Mouse (Mus musculus) left cerebral cortex, adult 2 months (tissue): Measurements from ENCODE around the gene Pnliprp1. TPM values are rescaled to one million over a fixed set of nuclear protein-coding genes. Genes with fewer than 3 reads are reported as not detected.

ENCODE experiments used
- DNase-seq, 2 experiments: peaks; one replicate each; pipeline ENCODE4 v3.0.0; 2021 to 2022; ENCODE audit warnings: low spot score in 2 of 2, mixed read lengths in 1 of 2; ENCODE audit errors: extremely low spot score in 1 of 2
- H3K27ac ChIP-seq: fragments of 200-600 bp; 2 replicates; pipeline ENCODE4 v1.8.1; 2022
- H3K4me3 ChIP-seq: fragments of 200-600 bp; 2 replicates; pipeline ENCODE4 v1.8.1; 2022
- CTCF ChIP-seq: fragments of 200-600 bp; IDR thresholded peaks from 2 replicates; pipeline ENCODE4 v1.8.1; 2022; ENCODE audit warnings: antibody characterized with exemption, mild to moderate bottlenecking, moderate library complexity
- intact Hi-C: fragments of 180-260 bp; cut with DNase I; formaldehyde crosslinking; loops from one replicate; pipeline ENCODE4 v1.15.1; 2025
- long read RNA-seq, 2 experiments: library from polyadenylated mRNA; stranded (forward); transcript quantifications; one replicate each; pipeline ENCODE4 v2.0.0; 2021; ENCODE audit warnings: borderline mapping rate in 2 of 2
- total RNA-seq, 2 experiments: library from RNA; stranded (reverse); gene quantifications; 2 replicates each; pipeline ENCODE4 v1.2.3; 2021

Gene Pnliprp1
- not detected for total RNA-seq
- long read RNA-seq, experiment 1: 0 reads
- long read RNA-seq, experiment 2: 0 reads

DNA sequence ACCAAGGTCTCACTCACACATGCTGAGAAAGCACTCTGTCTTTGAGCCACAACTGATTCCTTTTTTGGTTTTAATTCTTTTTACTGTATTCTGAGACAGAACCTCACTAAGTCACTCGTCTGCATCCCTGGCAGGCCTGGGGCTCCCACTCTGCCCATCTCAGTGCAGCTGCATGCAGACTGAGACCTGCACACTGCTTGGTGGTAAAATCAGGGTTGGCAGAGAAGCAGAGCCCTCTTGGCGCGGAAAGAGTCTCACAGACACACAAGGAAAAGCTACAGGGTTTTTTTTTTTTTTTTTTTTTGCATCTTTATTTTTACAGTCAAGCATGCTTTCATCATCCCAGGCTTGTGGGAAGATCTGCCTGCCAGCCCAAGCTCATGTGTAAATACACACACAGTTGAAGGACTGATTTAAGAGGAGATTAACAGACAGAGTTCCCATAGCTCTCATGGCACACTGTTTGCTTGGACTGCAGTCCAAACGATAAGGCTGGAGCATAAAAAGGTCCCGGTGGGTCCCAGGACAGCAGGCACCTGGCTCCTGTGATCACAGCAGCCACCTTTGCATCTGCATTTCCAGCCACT lies at the start of gene Pnliprp1:
Gene Pnliprp1 (plus strand): TSS at position 443 of the 587 bp plus-strand sequence.
- no peak within 1 kb of the TSS for H3K4me3 ChIP-seq
- no peak within 1 kb of the TSS for H3K27ac ChIP-seq
- TF ChIP-seq CTCF: no peak
- DNase-seq: no peak
- intact Hi-C loops: no loop called here

DNA sequence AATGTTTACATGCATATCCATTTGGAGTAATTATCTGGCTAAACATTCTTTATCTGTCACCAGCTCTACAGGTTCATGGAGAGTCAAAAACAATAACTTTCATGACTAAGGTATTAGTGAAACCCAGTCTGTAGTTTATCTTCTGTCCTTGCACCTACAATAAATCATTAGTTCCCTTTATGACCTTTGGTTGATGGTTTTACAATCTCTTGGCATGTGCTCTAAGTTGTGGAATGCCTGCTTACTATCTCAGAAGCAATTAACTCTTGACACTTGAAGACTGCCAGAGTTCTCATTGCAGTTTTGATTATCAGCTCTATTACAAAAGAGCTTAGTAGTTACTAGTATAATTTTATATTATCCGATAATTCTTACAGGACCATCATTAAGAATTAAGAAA lies 39.8 kb upstream of the Pnliprp1 start:
- Histone ChIP-seq H3K27ac (no peak overlapping the region), H3K4me3 (no peak overlapping the region)
- no peak for TF ChIP-seq CTCF
- DNase-seq: no peak
- intact Hi-C loops: no loop called here

DNA sequence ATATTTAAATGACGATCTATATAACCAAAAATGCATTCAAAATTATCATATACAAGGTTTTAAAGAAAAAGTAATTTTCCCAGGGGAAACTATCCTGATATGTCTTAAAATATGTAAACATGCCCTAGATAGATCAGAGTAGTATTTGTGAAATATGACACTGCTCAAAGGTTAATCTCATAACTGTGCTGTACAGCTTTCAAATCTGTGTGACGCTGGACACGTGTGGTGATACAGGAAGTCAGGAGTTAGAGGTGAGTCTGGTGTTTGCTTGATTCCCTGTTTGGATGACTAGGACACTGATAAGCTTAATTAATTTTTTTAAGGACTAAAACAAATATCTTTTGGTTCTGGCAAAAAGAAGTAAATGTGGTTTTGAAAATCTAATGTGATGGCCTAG lies 33.4 kb upstream of the Pnliprp1 start:
- no peak for TF ChIP-seq CTCF
- H3K27ac ChIP-seq: no peak overlapping the region
- DNase-seq: no peak
- no peak overlapping the region for H3K4me3 ChIP-seq
- intact Hi-C loops: no loop called here

DNA sequence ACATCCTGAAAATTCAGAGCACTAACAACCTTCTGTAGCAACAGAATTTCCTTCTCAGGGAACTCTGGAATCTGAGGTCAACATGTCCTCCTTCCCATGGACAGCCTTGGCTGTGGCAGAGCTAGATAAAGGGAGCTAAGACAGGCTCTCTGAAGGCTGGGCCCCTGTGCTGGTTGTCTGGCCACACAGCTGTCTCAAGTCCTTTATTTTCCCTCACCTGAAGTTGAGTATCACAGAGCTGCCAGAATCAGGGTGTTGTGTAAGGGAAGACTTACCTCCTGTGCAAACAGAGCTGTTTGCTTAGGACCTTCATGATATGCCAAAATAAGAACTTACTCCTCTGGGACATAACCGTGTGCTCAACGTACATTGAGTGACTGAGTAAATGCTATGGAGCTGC lies 32.5 kb upstream of the Pnliprp1 start:
- no peak overlapping the region for H3K4me3 ChIP-seq
- H3K27ac ChIP-seq: no peak overlapping the region
- intact Hi-C loops: no loop called here
- TF ChIP-seq CTCF: no peak
- no peak for DNase-seq

DNA sequence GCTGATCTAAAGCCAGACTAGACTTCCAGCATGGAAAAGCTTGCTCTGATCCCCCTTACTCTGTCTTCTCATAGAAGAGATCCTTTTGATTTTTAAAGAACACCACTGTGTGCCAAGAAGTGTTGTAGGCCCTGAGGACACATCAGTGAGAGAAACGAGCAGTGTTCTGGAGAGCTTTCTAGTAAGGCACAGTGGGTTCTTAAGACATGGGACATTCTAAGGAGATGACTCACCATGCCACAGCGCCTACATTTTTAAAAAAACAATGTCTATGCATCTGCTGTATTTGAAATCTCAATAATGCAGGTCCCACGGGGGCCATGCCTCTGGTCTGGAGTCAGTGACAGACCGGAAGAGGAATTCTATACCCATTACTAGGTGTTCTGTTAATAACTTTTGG lies 24.1 kb upstream of the Pnliprp1 start:
- TF ChIP-seq CTCF: no peak
- DNase-seq: no peak
- intact Hi-C loops: no loop called here
- Histone ChIP-seq H3K27ac (no peak overlapping the region), H3K4me3 (no peak overlapping the region)

DNA sequence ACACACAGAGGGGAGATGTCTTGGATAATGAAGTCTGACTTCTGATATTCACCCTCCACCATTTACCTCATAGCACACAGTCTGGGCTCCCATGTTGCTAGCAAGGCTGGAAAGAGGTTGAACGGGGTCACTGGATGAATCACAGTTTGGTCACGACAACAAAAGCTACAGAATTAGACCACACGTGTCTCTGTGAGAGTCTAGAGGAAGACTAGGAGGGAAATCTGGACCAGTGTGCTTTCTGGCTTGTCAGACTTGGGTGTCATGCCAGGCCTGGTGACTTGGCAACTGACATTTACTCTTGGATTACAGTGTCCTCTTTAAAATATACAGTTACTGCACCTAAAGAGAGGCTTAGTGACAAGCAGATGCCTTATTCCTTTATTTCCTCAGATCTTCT lies 20.1 kb upstream of the Pnliprp1 start:
- DNase-seq: no peak
- no peak for TF ChIP-seq CTCF
- intact Hi-C loops: no loop called here
- Histone ChIP-seq H3K27ac (no peak overlapping the region), H3K4me3 (no peak overlapping the region)

DNA sequence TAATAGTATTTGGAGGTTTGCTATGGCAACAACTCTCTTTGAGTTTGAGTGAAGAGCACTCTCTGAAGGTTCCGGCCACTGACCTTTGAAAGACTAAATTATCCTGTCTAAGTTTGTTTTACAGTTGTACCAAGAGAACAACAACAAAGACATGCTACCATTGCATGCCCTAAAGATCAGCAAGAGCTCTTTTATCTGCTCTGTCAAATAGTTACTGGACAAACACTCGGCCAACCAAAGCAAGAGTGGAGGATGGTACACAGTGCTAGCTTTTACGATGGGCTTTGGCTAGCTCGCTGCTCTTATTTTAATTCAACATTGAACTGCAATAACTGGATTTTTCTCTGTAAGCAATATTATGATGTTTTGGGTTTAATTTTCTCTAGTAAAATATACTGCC lies 10.8 kb upstream of the Pnliprp1 start:
- H3K4me3 ChIP-seq: no peak overlapping the region
- H3K27ac ChIP-seq: no peak overlapping the region
- DNase-seq: no peak
- intact Hi-C loops: no loop called here
- TF ChIP-seq CTCF: no peak

DNA sequence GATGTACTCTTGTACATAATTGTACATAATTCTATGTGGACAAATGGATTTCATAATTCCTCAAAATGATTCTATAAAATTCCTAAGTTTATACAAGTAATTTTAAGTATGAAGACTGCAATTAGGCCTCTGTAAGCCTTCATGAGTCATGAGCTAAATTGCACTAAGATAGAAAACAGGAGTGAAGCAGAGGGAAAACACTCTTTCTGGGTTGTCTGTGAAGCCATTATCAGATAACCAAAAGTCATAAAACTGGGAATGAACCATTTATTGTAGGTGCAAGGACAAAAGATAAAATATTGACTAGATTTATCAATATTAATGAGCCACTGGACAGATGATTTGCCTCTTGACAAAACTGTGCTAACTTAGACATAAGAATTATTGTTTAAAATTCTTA lies 8.2 kb upstream of the Pnliprp1 start:
- DNase-seq: no peak
- intact Hi-C loops: no loop called here
- no peak overlapping the region for H3K27ac ChIP-seq
- no peak overlapping the region for H3K4me3 ChIP-seq
- no peak for TF ChIP-seq CTCF

DNA sequence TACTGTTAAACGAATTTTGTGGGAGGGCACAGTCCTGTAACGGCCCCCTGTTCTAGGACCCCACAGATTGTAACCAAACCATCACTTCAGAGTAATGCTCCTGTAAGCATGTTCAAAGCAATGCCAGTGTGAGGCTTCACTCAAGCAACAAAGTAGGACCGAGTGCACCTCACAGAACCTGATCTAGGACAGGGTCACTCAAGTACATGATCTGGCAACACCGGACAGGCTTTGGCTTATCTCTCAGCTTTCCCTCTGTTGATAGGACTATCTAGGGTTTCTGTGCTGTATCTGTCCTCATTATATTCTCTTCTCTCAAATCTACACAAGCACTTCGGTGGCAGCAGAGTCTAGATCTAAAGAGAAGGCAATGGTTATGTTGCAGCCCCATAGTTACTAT lies 2.1 kb upstream of the Pnliprp1 start:
- no peak for DNase-seq
- Histone ChIP-seq H3K4me3 (no peak overlapping the region), H3K27ac (no peak overlapping the region)
- intact Hi-C loops: no loop called here
- no peak for TF ChIP-seq CTCF

DNA sequence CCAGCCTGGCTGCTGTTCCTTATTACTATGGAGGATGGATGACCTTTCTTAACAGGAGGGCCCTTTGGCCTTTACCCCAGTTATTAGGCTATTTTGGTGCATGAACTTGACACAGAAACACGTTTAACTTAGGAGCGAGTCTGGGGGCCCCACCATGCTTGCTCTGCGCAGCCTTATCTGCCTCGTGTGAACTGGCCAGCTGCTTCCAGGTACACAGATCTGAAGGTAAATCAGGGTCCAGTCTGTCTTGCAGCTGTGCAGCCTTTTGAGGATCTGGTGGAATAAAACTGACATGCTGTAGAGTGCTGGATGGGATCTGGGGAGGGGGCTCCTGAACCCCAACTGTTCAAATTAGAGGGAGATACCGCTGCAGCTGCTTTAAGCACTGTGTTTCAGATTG lies 931 bp upstream of the Pnliprp1 start:
- no peak for DNase-seq
- no peak overlapping the region for H3K4me3 ChIP-seq
- intact Hi-C loops: no loop called here
- no peak overlapping the region for H3K27ac ChIP-seq
- TF ChIP-seq CTCF: no peak

DNA sequence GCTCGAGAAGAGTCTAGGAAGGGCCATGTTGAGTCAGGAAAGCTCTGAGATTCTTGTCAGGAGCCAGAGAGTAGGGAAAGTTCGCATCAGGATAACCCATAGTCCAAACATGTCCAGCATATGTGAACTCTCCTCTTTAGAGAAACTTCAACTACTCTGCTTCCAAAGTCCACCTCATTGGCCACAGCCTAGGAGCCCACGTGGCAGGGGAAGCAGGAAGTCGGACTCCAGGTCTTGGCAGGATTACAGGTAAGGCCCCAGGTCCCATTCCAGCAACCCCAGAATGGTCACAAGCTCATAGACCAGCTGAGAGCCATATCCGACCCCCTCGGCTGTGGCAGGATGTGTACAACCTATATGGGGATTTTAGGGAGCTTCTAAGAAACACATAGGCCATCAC lies 4.5 kb downstream of the Pnliprp1 start:
- no peak for DNase-seq
- intact Hi-C loops: no loop called here
- no peak for TF ChIP-seq CTCF
- H3K27ac ChIP-seq: no peak overlapping the region
- H3K4me3 ChIP-seq: no peak overlapping the region

DNA sequence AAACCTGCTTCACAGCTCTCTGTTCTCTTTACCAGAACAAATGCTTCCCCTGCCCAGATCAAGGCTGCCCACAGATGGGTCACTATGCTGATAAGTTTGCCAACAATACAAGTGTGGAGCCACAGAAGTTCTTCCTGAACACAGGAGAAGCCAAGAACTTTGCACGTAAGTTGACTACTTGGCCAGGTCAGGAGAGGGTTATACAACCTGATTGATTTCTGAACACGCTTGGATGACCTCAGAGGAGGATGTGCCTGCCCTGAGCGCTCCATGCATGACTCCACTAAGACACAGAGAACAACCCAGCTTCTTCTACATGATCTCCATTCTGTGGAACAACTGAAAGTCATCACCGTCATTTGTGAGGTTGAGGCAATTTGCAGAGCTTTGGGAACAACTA lies 9.4 kb downstream of the Pnliprp1 start:
- Histone ChIP-seq H3K4me3 (no peak overlapping the region), H3K27ac (no peak overlapping the region)
- no peak for DNase-seq
- intact Hi-C loops: no loop called here
- no peak for TF ChIP-seq CTCF

DNA sequence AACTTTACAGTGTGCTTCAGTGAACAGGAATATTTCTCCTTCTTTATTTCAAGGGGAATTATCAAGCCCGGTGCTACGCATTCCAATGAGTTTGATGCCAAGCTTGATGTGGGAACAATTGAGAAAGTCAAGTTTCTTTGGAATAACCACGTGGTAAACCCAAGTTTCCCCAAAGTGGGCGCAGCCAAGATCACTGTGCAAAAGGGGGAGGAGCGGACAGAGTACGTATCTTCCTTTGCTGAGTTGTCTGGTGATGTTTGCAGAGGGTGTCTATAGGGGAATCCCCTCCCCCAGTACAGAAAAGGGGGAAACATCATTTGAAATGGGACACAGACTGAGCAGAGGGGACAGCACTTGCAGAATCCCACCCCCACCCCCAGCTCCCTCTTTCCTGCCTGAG lies 12.3 kb downstream of the Pnliprp1 start:
- TF ChIP-seq CTCF: no peak
- H3K27ac ChIP-seq: no peak overlapping the region
- H3K4me3 ChIP-seq: no peak overlapping the region
- intact Hi-C loops: no loop called here
- no peak for DNase-seq
